Comparison of ENCODE assay signal across 26 mouse cellular contexts in genomic region chr2:164813557-164813956, GRCm38 (mm10). TPM values are rescaled to one million over a fixed set of nuclear protein-coding genes. Genes with fewer than 3 reads are reported as not detected.
"Had no signal": no experiment of that assay in that cellular context is flagged by ENCODE, and none has a peak within 500 bp of the region (broad histone marks: within the 10 kb centered on the region; RNA-seq: fewer than 3 reads in every experiment).

No protein-coding gene starts in this region.

- H3K27me3 ChIP-seq: heart, embryonic 13.5 days; heart, embryonic 15.5 days; hindbrain, embryonic 13.5 days; hindbrain, embryonic 15.5 days; kidney, embryonic 15.5 days; limb, embryonic 12.5 days had no signal

- H3K4me3 ChIP-seq: heart, adult 2 months; heart, embryonic 13.5 days; heart, embryonic 15.5 days; hindbrain, embryonic 13.5 days; hindbrain, embryonic 15.5 days; kidney, embryonic 15.5 days; layer of hippocampus, adult 2 months; limb, embryonic 12.5 days had no signal

- H3K9me3 ChIP-seq: heart, embryonic 13.5 days; heart, embryonic 15.5 days; hindbrain, embryonic 13.5 days; hindbrain, embryonic 15.5 days; kidney, embryonic 15.5 days; limb, embryonic 12.5 days had no signal

- ATAC-seq: forebrain, postnatal 0 days; hindbrain, postnatal 0 days had no signal

- DNase-seq: forebrain, postnatal 0 days; gastrocnemius, postnatal 14 days; gastrocnemius, postnatal 36 days; heart, adult 2 months; heart, postnatal 14 days; heart, postnatal 36 days; kidney, adult 18-20 months; kidney, adult 9 months; kidney, postnatal 10 days; kidney, postnatal 25 days; kidney, postnatal 4 days; left cerebral cortex, postnatal 4 days; liver had no signal

- H3K27ac ChIP-seq: heart, adult 2 months; heart, embryonic 13.5 days; heart, embryonic 15.5 days; hindbrain, embryonic 13.5 days; hindbrain, embryonic 15.5 days; hindbrain, postnatal 0 days; kidney, embryonic 15.5 days; layer of hippocampus, adult 2 months; limb, embryonic 12.5 days had no signal

- H3K9ac ChIP-seq: forebrain, postnatal 0 days; heart, embryonic 13.5 days; heart, embryonic 15.5 days; hindbrain, embryonic 13.5 days; hindbrain, embryonic 15.5 days; kidney, embryonic 15.5 days; limb, embryonic 12.5 days had no signal

- H3K4me1 ChIP-seq: hindbrain, embryonic 13.5 days; hindbrain, embryonic 15.5 days; limb, embryonic 12.5 days had no signal

- H3K36me3 ChIP-seq: heart, embryonic 15.5 days had no signal

- H3K4me2 ChIP-seq: heart, embryonic 11.5 days; heart, embryonic 13.5 days; heart, embryonic 15.5 days; hindbrain, embryonic 13.5 days; hindbrain, embryonic 15.5 days; kidney, embryonic 15.5 days; limb, embryonic 12.5 days; liver, embryonic 11.5 days had no signal

RNA-seq across cellular contexts. Expression of gene Spata25, which starts 14.8 kb away (rescaled TPM):
- polyA plus RNA-seq: forebrain, postnatal 0 days; heart, embryonic 11.5 days; heart, embryonic 13.5 days; heart, embryonic 15.5 days; heart, postnatal 0 days; hindbrain, embryonic 11.5 days; hindbrain, embryonic 13.5 days; hindbrain, postnatal 0 days; intestine, embryonic 14.5 days; limb, embryonic 12.5 days; liver, embryonic 11.5 days had no signal
